Mouse (Mus musculus): Measurements from ENCODE around the gene Rmnd5b. TPM values are rescaled to one million over a fixed set of nuclear protein-coding genes. Genes with fewer than 3 reads are reported as not detected.
A peak's percentile ranks its signal among the peaks of the same experiment; 100 is the strongest.

Rmnd5b gene
- polyA plus RNA-seq, 1 experiment from 2014 or later = 53.8 TPM

GRCm38 (mm10) chr11:51584431-51585248, 51.1 kb downstream of the Rmnd5b start, which contains the start of gene Phykpl:
Gene Phykpl, plus strand, starts transcription at chr11:51584757.
- Histone ChIP-seq H3K4me2 (peak within 1 kb of the TSS; percentile 89), H3K4me1 (peaks cover 29% of the 10 kb centered on the region), H3K9ac (peak within 1 kb of the TSS; percentile 83), H3K36me3 (ENCODE audit: poor library complexity, severe bottlenecking) (peaks cover 40% of the 10 kb centered on the region), H3K9me3 (replicated peaks) (no peaks in the 10 kb centered on the region), H3K4me3 (peak within 1 kb of the TSS; percentile 63), H3K27ac (peak within 1 kb of the TSS; percentile 95), H3K27me3 (no peaks in the 10 kb centered on the region)
- WGBS = under 1% methylated on average over 59 of the region's 59 CpGs
- peak; percentile 95 for ATAC-seq

GRCm38 (mm10) chr11:51584057-51584430, 51.7 kb downstream of the Rmnd5b start:
- Histone ChIP-seq H3K4me3 (peak overlapping the region; percentile 63), H3K27me3 (no peaks in the 10 kb centered on the region)

GRCm38 (mm10) chr11:51582713-51583112, 53.0 kb downstream of the Rmnd5b start:
- ATAC-seq = no peak
- no peak overlapping the region for H3K27ac ChIP-seq

More at GRCm38 (mm10) chr11:51584057-51584430, 51.7 kb downstream of the Rmnd5b start:
- Histone ChIP-seq H3K9ac (peak overlapping the region; percentile 83), H3K27ac (peak overlapping the region; percentile 95), H3K36me3 (ENCODE audit: poor library complexity, severe bottlenecking) (peaks cover 34% of the 10 kb centered on the region), H3K9me3 (replicated peaks) (no peaks in the 10 kb centered on the region), H3K4me1 (peaks cover 29% of the 10 kb centered on the region), H3K4me2 (peak overlapping the region; percentile 89)
- 8% methylated on average over 9 of the region's 9 CpGs for WGBS
- ATAC-seq = peak; percentile 28; the same call in 1 of the 2 replicates

GRCm38 (mm10) chr11:51579024-51579423, 56.7 kb downstream of the Rmnd5b start:
- Histone ChIP-seq H3K27ac (no peak overlapping the region), H3K36me3 (ENCODE audit: poor library complexity, severe bottlenecking) (no peaks in the 10 kb centered on the region), H3K4me3 (no peak overlapping the region), H3K27me3 (no peaks in the 10 kb centered on the region), H3K4me2 (no peak overlapping the region), H3K9ac (no peak overlapping the region), H3K9me3 (replicated peaks) (no peaks in the 10 kb centered on the region), H3K4me1 (peaks cover 9% of the 10 kb centered on the region)
- ATAC-seq = no peak
- 61% methylated on average over 4 of the region's 4 CpGs for WGBS

More at GRCm38 (mm10) chr11:51582713-51583112, 53.0 kb downstream of the Rmnd5b start:
- no peak overlapping the region for H3K9ac ChIP-seq
- H3K36me3 ChIP-seq (ENCODE audit: poor library complexity, severe bottlenecking) = peaks cover 21% of the 10 kb centered on the region
- no peaks in the 10 kb centered on the region for H3K27me3 ChIP-seq
- no peaks in the 10 kb centered on the region for H3K9me3 ChIP-seq (replicated peaks)
- 31% methylated on average over 8 of the region's 8 CpGs for WGBS
- H3K4me3 ChIP-seq = no peak overlapping the region
- H3K4me2 ChIP-seq = no peak overlapping the region
- H3K4me1 ChIP-seq = peaks cover 29% of the 10 kb centered on the region

GRCm38 (mm10) chr11:51577587-51577986, 58.1 kb downstream of the Rmnd5b start:
- WGBS = 88% methylated on average over 7 of the region's 7 CpGs
- no peak for ATAC-seq

GRCm38 (mm10) chr11:51576454-51576853, 59.2 kb downstream of the Rmnd5b start:
- Histone ChIP-seq H3K4me2 (no peak overlapping the region), H3K9me3 (replicated peaks) (no peaks in the 10 kb centered on the region), H3K36me3 (ENCODE audit: poor library complexity, severe bottlenecking) (no peaks in the 10 kb centered on the region), H3K27ac (0 out of 2 replicates have a peak overlapping the region, but pooled peaks have one; percentile 21), H3K27me3 (no peaks in the 10 kb centered on the region), H3K4me3 (no peak overlapping the region), H3K4me1 (no peaks in the 10 kb centered on the region), H3K9ac (no peak overlapping the region)
- ATAC-seq = no peak
- 64% methylated on average over 4 of the region's 4 CpGs for WGBS

More at GRCm38 (mm10) chr11:51577587-51577986, 58.1 kb downstream of the Rmnd5b start:
- Histone ChIP-seq H3K9ac (no peak overlapping the region), H3K27me3 (no peaks in the 10 kb centered on the region), H3K4me3 (no peak overlapping the region), H3K27ac (no peak overlapping the region), H3K36me3 (ENCODE audit: poor library complexity, severe bottlenecking) (no peaks in the 10 kb centered on the region), H3K4me1 (no peaks in the 10 kb centered on the region), H3K9me3 (replicated peaks) (no peaks in the 10 kb centered on the region), H3K4me2 (no peak overlapping the region)

Other genes with a start within 250 kb of the Rmnd5b start
- gene Phykpl, start 51.1 kb downstream of the Rmnd5b start, polyA plus RNA-seq (2015; fragmentation: Nextera tagmentation; extraction: Ambion mirVana) = 13.4 and 14.1 TPM in 2 replicates
- gene Hnrnpab, start 29.0 kb downstream of the Rmnd5b start, polyA plus RNA-seq (2015; fragmentation: Nextera tagmentation; extraction: Ambion mirVana) = 585 and 646 TPM in 2 replicates
- 123 and 141 TPM in 2 replicates for gene Nhp2, start 16.2 kb downstream of the Rmnd5b start, polyA plus RNA-seq (2015; fragmentation: Nextera tagmentation; extraction: Ambion mirVana)
- gene N4bp3, start 14.9 kb upstream of the Rmnd5b start, polyA plus RNA-seq (2015; fragmentation: Nextera tagmentation; extraction: Ambion mirVana) = 7.7 and 8.4 TPM in 2 replicates
- gene D930048N14Rik, start 15.1 kb upstream of the Rmnd5b start, polyA plus RNA-seq (2015; fragmentation: Nextera tagmentation; extraction: Ambion mirVana) = 0.44 and 0.54 TPM in 2 replicates
- 105 and 119 TPM in 2 replicates for gene 0610009B22Rik, start 53.0 kb upstream of the Rmnd5b start, polyA plus RNA-seq (2015; fragmentation: Nextera tagmentation; extraction: Ambion mirVana)
- gene Sec24a, start 127.7 kb upstream of the Rmnd5b start, polyA plus RNA-seq (2015; fragmentation: Nextera tagmentation; extraction: Ambion mirVana) = 11.0 and 11.7 TPM in 2 replicates
- gene Sar1b, start 127.8 kb upstream of the Rmnd5b start, polyA plus RNA-seq (2015; fragmentation: Nextera tagmentation; extraction: Ambion mirVana) = 140 and 146 TPM in 2 replicates
- gene Jade2, start 221.8 kb upstream of the Rmnd5b start, polyA plus RNA-seq (2015; fragmentation: Nextera tagmentation; extraction: Ambion mirVana) = 0.27 and 0.37 TPM in 2 replicates